Mouse (Mus musculus) bone marrow macrophage, adult 2 months (primary cell): Measurements from ENCODE around the gene Acad10. TPM values are rescaled to one million over a fixed set of nuclear protein-coding genes. Genes with fewer than 3 reads are reported as not detected.

Experiments
- H3K27ac ChIP-seq: 2 replicates; pipeline ENCODE4 v1.5.1; 2012; ENCODE audit warnings: low read depth, low read length; ENCODE audit not compliant: insufficient read depth
- H3K4me1 ChIP-seq: 2 replicates; pipeline ENCODE4 v1.6.1; 2012; ENCODE audit warnings: low read length; ENCODE audit not compliant: control insufficient read depth, insufficient read depth
- H3K4me3 ChIP-seq: 2 replicates; pipeline ENCODE4 v1.5.1; 2012; ENCODE audit warnings: mild to moderate bottlenecking, low read length, moderate library complexity; ENCODE audit not compliant: insufficient read depth
- CTCF ChIP-seq: IDR thresholded peaks from 2 replicates; pipeline ENCODE4 v1.5.1; 2012; ENCODE audit warnings: low read depth, mild to moderate bottlenecking, low read length, moderate library complexity
- POLR2A ChIP-seq: IDR thresholded peaks from 2 replicates; pipeline ENCODE4 v1.6.1; 2012; ENCODE audit warnings: mild to moderate bottlenecking, low read depth, low read length, borderline replicate concordance
- polyA plus RNA-seq: library from polyadenylated mRNA; stranded (reverse); fragments of >200 nt; gene quantifications from 2 replicates; pipeline ENCODE4 v1.2.4, GENCODE M21; 2012; ENCODE audit not compliant: missing spikeins, insufficient read depth, insufficient read length

The Acad10 gene
- polyA plus RNA-seq, 1 experiment: 3.3 TPM

DNA sequence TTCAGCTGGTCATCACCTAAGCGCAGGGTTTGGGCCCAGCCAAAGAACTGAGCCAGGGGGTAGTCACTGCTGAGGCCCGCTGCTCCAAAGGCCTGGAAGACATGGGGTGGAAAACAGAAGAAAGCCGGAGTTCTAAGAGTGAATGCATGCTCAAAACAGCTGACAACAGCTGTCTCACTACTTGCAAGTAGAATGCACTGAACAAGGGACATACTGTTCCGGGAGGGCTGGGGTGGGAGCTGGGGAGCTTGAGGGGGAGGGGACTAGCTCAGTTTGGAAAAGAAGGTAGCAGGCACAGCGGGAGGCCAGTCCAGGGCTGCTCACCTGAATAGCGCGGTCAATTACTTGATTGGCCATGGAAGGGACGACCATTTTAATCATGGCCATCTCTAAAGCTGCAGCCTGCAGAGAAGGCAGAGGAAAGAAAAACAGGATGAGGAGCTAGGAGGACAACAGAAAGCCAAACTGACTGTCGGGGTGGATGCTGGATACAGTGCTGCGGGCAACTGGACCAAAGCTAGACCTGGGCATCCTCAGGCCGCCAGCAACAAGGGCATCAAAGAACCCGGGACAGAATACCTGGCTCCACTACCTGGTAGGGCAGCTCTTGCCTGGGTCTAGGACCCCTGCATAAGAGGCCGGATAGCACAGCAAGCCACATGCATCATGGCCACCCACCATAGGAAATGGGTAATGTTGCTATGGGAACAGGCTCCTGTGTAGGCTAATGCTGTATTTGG lies 61.3 kb downstream of the Acad10 start:
- no peak for TF ChIP-seq CTCF
- no peak for TF ChIP-seq POLR2A

DNA sequence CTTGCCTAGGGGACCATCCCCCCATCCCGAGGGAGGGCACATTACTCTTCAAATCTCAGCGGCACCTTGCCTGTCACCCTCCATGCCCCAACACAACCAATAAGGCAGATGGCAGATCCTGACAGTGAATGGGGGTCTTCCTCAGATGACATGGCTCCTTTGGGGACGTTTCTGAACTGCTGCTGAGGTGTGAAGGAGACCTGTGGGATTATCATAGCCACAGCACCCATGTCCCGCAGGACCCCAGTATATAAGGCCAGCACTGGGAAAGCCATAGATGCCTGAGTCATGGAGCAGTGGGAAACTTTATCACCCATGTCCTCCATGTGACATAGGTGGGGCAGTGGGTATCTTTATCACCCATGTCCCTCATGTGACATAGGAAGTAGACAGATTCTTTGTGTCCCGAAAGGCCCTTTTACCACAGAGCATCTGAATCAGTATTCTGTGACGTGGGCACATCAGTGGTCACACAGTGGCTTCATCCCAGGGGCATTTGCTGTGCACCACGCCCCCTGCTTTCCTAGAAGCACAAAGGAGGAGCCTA lies 62.2 kb downstream of the Acad10 start:
- Histone ChIP-seq H3K27ac (peak overlapping the region; percentile 93), H3K4me3 (no peak overlapping the region), H3K4me1 (peaks cover 40% of the 10 kb centered on the region)
- TF ChIP-seq CTCF (no peak), POLR2A (no peak)

More for the DNA sequence above, 61.3 kb downstream of the Acad10 start:
- H3K27ac ChIP-seq: no peak overlapping the region
- H3K4me3 ChIP-seq: no peak overlapping the region
- H3K4me1 ChIP-seq: peaks cover 40% of the 10 kb centered on the region

DNA sequence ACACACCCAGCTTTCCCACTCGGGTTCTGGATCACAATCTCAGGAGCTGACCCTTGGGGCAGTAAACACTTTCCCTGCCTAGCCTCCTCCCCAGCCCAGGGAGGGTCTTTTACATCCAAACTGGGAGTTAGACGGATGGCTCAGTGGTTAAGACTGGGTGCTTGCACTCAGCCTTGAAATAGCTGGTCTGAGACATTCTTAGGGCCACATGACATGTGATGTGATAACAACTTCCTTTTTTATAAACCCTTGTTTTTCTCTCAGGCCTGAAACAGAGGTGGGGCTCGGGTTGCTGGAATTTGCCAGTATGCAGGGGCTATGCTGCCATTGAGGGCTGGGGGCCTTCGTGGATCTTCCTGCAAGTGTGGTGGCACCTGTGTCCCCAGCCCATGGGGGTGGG lies 63.0 kb downstream of the Acad10 start:
- Histone ChIP-seq H3K4me1 (peaks cover 40% of the 10 kb centered on the region), H3K27ac (peak overlapping the region; percentile 93), H3K4me3 (peak overlapping the region; percentile 6; the same call in 1 of the 2 replicates)
- no peak for TF ChIP-seq CTCF
- 0 out of 2 replicates have a peak, but pooled peaks have one; percentile 4 for TF ChIP-seq POLR2A

DNA sequence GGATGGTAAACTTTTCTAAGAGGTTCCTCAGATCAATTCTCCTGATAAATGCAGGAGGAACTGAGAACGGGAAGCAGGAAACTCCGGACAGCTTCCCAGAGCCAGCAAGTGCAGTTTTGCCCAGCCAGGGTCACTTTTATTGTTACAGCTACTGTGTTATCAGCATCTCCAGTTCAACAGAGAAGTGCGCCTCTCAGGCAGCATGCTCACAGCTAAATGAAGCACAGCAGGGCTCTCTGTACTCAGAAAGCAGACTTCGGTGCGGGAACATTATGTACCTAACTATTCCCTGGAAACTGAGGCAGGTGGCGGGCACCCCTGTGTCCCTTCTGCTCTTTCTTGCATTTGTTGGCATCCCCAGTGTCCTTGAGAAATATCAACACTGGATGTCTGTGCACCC lies 64.1 kb downstream of the Acad10 start:
- TF ChIP-seq POLR2A (no peak), CTCF (no peak)
- Histone ChIP-seq H3K4me3 (no peak overlapping the region), H3K27ac (peak overlapping the region; percentile 93), H3K4me1 (peaks cover 38% of the 10 kb centered on the region)

DNA sequence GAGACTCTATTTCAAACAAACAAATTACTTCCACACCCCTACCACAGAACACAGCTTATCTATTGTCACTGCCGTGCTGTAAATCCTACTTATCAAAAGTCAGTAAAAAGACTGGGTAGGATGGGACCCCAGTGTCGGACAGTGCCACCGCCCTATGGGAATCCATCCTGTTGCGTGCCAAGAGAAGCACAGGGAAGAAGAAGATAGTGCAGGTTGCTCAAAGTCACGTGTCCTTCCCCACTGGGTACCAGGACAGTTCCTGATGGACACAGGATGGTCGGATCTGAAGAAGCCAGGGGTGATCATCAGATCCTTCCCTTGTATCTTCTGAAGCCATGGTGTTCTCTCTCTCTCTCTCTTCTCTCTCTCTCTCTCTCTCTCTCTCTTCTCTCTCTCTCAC lies 64.6 kb downstream of the Acad10 start:
- Histone ChIP-seq H3K27ac (peak overlapping the region; percentile 93), H3K4me1 (peaks cover 41% of the 10 kb centered on the region), H3K4me3 (no peak overlapping the region)
- TF ChIP-seq POLR2A (no peak), CTCF (no peak)

DNA sequence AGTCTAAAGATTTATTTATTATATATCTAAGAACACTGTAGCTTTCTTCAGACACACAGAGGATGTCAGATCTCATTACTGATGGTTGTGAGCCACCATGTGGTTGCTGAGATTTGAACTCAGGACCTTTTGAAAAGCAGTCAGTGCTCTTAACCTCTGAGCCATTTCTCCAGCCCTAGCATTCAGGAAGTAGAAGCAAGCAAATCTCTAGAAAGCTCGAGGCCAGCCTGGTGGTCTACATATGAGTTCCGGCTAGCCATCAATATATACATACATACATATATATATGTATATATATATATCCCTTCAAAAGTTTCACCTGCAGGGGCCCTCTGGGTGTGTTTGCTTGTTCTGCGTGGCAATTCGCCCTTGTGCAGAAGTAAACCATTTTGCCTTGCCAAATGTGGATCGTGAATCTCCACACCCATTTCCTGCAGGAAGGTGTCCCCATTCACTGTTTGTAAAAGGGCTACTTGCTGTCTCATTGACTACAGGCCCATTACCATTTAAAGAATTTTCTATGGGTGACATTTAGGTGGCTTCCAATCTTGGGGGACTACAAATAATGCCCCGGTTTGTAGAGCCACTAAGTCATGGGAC lies 65.5 kb downstream of the Acad10 start:
- TF ChIP-seq CTCF (no peak), POLR2A (no peak)
- Histone ChIP-seq H3K4me3 (no peak overlapping the region), H3K27ac (peak overlapping the region; percentile 91), H3K4me1 (peaks cover 41% of the 10 kb centered on the region)

DNA sequence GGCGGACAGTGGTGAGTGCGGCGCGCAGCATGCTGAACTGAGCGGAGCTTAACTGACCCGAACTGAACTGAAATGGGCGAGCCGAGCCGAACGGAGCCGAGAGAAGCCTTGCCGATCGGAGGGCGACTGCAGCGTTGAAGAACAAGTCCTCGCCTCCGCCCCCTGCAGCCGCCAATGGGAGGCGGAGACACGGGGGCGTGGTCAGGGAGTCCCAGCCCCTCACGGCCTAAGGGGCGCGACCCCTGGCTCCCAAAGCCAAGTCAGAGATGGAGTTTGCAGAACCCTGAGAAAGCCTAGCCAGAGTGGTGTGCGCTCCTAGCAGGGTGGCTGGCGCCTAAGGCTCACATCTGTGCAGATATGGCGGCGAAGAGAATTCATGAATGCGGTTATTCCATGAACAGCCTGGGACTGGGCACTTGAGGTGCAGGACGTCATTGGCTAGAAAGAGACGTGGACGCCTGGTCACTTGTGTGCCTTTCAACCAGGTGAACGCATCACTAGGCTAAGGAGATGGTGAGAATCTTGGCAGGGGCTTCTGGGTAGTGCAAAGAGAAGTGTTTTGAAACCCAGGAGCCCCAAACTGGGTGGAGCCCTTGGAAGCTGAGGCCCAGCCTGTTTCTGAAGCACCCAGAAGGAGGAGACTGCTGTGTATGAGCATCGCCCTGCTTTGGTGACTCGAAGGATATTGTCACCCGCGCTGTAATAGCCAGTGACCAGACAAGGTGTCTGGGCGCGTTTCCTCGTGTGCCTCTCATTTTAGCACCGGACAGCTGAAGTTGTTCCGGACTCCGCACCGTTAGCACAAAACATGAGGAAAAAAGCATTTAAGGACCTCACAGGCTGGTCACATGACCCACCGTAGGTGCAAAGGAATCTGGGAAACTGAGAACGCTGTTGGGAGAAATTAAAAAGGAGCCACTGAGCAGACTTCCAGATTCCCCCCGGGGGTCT lies 66.6 kb downstream of the Acad10 start, which contains the start of gene Aldh2:
Aldh2 (minus strand) TSS at position 374 of the 951 bp plus-strand sequence.
- Histone ChIP-seq H3K4me1 (peaks cover 41% of the 10 kb centered on the region), H3K4me3 (peak within 1 kb of the TSS; percentile 94), H3K27ac (peak within 1 kb of the TSS; percentile 91)
- TF ChIP-seq CTCF (no peak), POLR2A (0 out of 2 replicates have a peak, but pooled peaks have one; percentile 18)

DNA sequence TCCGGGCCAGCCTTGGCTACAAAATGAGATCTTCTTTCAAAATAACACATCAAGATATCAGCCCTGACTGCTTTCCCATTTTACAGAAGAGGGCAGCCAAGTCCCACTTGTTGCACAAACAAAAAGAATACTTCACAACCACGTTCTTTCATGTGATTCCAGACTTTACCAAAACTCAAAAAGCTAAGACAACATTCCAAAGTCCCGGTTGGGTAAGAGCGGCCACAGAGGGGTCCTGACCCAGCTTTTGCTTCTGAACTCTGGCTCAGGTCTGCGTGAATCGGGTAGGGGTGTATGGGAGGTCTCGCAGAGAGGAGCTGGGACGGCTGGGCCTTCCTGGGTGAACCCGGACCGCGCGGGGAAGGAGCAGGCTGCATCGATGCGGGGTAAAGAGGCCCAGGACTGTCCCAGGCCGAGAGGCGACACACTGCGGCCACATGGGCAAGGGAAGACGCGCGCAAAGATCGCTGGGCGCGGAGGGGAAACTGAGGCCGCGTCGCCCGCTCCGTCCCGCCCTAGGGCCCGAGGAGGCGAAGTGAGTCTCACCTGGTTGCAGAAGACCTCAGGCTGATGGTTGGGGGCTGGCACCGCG lies 67.4 kb downstream of the Acad10 start:
- H3K27ac ChIP-seq: peak overlapping the region; percentile 70
- H3K4me1 ChIP-seq: peaks cover 37% of the 10 kb centered on the region
- no peak for TF ChIP-seq CTCF
- no peak for TF ChIP-seq POLR2A
- peak overlapping the region; percentile 94 for H3K4me3 ChIP-seq

DNA sequence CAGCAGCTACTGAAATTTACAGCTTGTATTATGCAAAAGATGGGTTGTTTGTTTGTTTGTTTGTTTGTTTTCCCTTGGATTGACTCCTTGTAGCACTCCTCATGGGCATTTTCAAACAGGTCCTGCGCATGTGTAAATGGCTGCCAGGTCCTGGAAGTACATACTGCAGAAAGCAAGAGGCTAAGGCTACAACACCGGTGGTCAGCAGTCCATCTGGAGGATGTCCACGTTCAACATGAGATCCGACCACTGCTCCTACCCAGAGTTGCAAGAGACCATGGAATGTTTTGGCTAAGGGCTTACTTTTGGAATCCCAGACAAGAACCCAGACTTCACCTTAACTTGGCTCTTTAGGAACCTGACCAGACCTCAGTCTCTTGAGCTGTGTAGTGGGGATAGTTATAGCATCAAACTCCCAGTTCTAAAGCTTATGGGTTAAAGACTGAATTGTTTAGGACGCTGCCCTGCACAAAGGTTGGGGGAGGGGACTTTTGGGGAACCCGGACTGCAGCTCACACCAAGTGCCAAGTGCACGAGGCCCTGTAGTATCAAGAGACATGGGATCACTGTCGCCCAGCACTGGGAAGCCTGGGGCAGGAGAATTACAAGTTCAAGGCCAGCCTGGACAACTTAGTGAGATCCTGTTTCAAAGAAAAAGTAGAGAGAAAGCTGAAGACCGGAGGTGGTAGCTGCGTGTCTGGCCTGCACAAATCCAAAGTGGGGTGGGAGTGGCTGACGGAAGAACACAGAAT lies 68.1 kb downstream of the Acad10 start:
- Histone ChIP-seq H3K4me3 (peak overlapping the region; percentile 94), H3K4me1 (peaks cover 36% of the 10 kb centered on the region), H3K27ac (peak overlapping the region; percentile 70)
- TF ChIP-seq POLR2A: no peak
- TF ChIP-seq CTCF: no peak
